Mouse (Mus musculus): Measurements from ENCODE around the gene H2al2a. TPM values are rescaled to one million over a fixed set of nuclear protein-coding genes. Genes with fewer than 3 reads are reported as not detected.
"Not testable (repeated sequence)": the region's sequence is repeated elsewhere in the genome, so short reads cannot be mapped to it uniquely, and the experiment has no call there.

Gene H2al2a
- total RNA-seq, 1 experiment, result not detected

- Histone ChIP-seq H3K4me1 (ENCODE audit: control insufficient read depth in 2 of 2, insufficient read depth in 2 of 2, low read length in 2 of 2, poor library complexity in 1 of 2) (peaks cover 5% of the 10 kb centered on the region in 2 experiments), H3K9me3 (ENCODE audit: control insufficient read depth, insufficient read depth, low read depth, low read length) (peaks cover 9% of the 10 kb centered on the region; the same call in 1 of the 2 replicates), H3K36me3 (ENCODE audit: control insufficient read depth, insufficient read depth, low read length, poor library complexity, severe bottlenecking) (0 out of 2 replicates have a peak, but pooled peaks cover 2% of the 10 kb centered on the region), H3K9ac (ENCODE audit: insufficient read depth, low read depth, low read length, poor library complexity, severe bottlenecking) (no peak overlapping the region), H3K27ac (ENCODE audit: insufficient read depth, low read depth, low read length, poor library complexity, severe bottlenecking) (peak overlapping the region; percentile 84), H3K4me3 (ENCODE audit: insufficient read depth in 1 of 2, low read depth in 1 of 2, low read length in 2 of 2, poor library complexity in 1 of 2, severe bottlenecking in 1 of 2) (no peak overlapping the region)
- in situ Hi-C loops (cut with MboI; ENCODE audit: low sequenced_read_pairs in 2 of 2, unreplicated experiment in 2 of 2), result no loop called here
- DNase-seq (ENCODE audit: low read depth, low spot score), result no peak
- TF ChIP-seq ZC3H11A (IDR thresholded peaks at IDR 0.05; ENCODE audit: borderline replicate concordance, low read depth, low read length), result no peak
- TF ChIP-seq MAFK (IDR thresholded peaks at IDR 0.05; ENCODE audit: insufficient read depth, low read depth, low read length), result no peak
- TF ChIP-seq CHD2 (IDR thresholded peaks at IDR 0.05; ENCODE audit: low read depth, low read length), result no peak
- TF ChIP-seq ZNF384 (IDR thresholded peaks at IDR 0.05; ENCODE audit: low read depth, low read length), result no peak
- no peak for TF ChIP-seq HCFC1 (IDR thresholded peaks at IDR 0.05; ENCODE audit: borderline replicate concordance, insufficient read depth, low read length)
Measured at GRCm38 (mm10) chr2:17978706-17979105, 18.1 kb downstream of the H2al2a start.

DNA sequence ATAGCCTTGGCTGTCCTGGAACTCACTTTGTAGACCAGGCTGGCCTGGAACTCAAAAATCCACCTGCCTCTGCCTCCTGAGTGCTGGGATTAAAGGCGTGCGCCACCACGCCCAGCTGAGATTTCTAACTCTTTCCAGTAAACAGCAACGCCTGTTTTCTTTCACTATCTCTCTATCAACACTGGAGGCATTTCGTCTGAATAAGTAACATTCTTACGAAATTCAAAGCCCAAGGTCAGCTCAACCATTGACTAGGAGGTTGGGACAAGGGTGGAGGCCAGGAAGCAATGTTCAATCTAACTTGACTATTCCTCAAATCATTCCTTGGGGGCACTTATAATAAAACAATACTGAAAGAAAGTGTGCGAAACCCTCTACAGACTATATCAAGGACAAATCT, 18.5 kb downstream of the H2al2a start:
- Histone ChIP-seq H3K9ac (ENCODE audit: insufficient read depth, low read depth, low read length, poor library complexity, severe bottlenecking) (0 out of 2 replicates have a peak overlapping the region, but pooled peaks have one; percentile 36), H3K27ac (ENCODE audit: insufficient read depth, low read depth, low read length, poor library complexity, severe bottlenecking) (peak overlapping the region; percentile 84)
- DNase-seq (ENCODE audit: low read depth, low spot score); H3K4me3 ChIP-seq (ENCODE audit: insufficient read depth in 1 of 2, low read depth in 1 of 2, low read length in 2 of 2, poor library complexity in 1 of 2, severe bottlenecking in 1 of 2); H3K4me1 ChIP-seq (ENCODE audit: control insufficient read depth in 2 of 2, insufficient read depth in 2 of 2, low read length in 2 of 2, poor library complexity in 1 of 2); in situ Hi-C loops (cut with MboI; ENCODE audit: low sequenced_read_pairs in 2 of 2, unreplicated experiment in 2 of 2); H3K36me3 ChIP-seq (ENCODE audit: control insufficient read depth, insufficient read depth, low read length, poor library complexity, severe bottlenecking); H3K9me3 ChIP-seq (ENCODE audit: control insufficient read depth, insufficient read depth, low read depth, low read length): not testable (repeated sequence)

DNA sequence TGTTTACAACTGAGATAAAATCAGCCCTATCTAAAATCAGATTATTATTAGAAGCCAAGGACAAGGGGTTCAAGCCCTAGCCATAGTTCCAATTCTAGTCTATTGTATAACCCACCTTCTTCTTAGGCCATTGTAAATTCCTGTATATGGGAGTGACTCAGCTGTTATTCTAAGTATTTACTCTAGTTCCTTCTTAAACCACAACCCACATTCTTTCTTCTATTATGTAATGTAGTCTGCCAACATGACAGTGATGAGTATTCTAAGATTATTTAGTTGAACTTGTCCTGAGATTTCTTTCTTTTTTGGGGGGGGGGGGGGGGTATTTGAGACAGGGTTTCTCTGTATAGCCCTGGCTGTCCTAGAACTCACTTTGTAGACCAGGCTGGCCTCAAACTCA, 19.1 kb downstream of the H2al2a start:
- Histone ChIP-seq H3K27ac (ENCODE audit: insufficient read depth, low read depth, low read length, poor library complexity, severe bottlenecking) (peak overlapping the region; percentile 84), H3K4me1 (ENCODE audit: control insufficient read depth in 2 of 2, insufficient read depth in 2 of 2, low read length in 2 of 2, poor library complexity in 1 of 2) (peaks cover 9 to 10% of the 10 kb centered on the region in 2 experiments)
- TF ChIP-seq MAFK (IDR thresholded peaks at IDR 0.05; ENCODE audit: insufficient read depth, low read depth, low read length), result peak; percentile 64; the same call in 1 of the 2 replicates
- H3K36me3 ChIP-seq (ENCODE audit: control insufficient read depth, insufficient read depth, low read length, poor library complexity, severe bottlenecking); H3K4me3 ChIP-seq (ENCODE audit: insufficient read depth in 1 of 2, low read depth in 1 of 2, low read length in 2 of 2, poor library complexity in 1 of 2, severe bottlenecking in 1 of 2); H3K9ac ChIP-seq (ENCODE audit: insufficient read depth, low read depth, low read length, poor library complexity, severe bottlenecking); in situ Hi-C loops (cut with MboI; ENCODE audit: low sequenced_read_pairs in 2 of 2, unreplicated experiment in 2 of 2); H3K9me3 ChIP-seq (ENCODE audit: control insufficient read depth, insufficient read depth, low read depth, low read length); DNase-seq (ENCODE audit: low read depth, low spot score): not testable (repeated sequence)

DNA sequence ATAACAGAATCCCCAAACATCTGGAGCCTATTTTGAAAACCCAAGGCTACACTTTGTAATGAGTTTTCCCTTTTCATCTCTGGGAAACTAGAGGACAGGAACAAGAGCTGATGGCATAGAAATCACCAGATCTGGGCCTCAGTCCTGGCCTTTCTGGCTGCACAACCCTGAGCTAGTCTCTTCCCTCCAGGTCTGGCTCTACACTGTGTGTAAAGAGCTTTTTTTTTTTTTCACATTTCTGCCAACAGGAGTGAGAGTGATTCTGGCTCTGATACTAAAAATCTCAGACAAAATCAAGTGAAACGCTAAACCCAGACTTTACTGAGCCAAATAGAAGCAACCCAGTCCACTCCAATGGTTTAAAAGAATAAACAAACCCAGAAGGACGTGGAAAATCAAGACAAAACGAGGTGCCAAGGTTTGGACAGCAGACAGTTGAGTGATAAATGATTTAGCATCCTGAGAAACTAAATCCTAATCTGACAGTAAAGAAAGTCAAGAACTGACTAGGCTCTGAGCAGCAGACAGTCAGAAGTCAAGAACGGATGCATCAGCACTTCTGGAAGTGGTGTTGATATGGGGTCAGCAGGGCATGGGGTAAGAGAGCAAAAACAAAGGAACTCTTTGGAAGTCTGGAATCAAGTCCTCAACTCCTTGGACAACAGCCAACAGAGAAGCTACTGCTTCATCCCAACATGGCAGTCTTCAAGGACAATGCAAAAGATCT, 21.0 kb downstream of the H2al2a start:
- no peaks in the 10 kb centered on the region for H3K9me3 ChIP-seq (ENCODE audit: control insufficient read depth, insufficient read depth, low read depth, low read length)
- H3K36me3 ChIP-seq (ENCODE audit: control insufficient read depth, insufficient read depth, low read length, poor library complexity, severe bottlenecking), result no peaks in the 10 kb centered on the region
- peak overlapping the region; percentile 30; the same call in 1 of the 2 replicates for H3K27ac ChIP-seq (ENCODE audit: insufficient read depth, low read depth, low read length, poor library complexity, severe bottlenecking)
- no peak for DNase-seq (ENCODE audit: low read depth, low spot score)
- in situ Hi-C loops (cut with MboI; ENCODE audit: low sequenced_read_pairs in 2 of 2, unreplicated experiment in 2 of 2), result no loop called here
- H3K4me1 ChIP-seq (ENCODE audit: control insufficient read depth in 2 of 2, insufficient read depth in 2 of 2, low read length in 2 of 2, poor library complexity in 1 of 2), result peaks cover 19 to 22% of the 10 kb centered on the region in 2 experiments
- TF ChIP-seq CHD2 (IDR thresholded peaks at IDR 0.05; ENCODE audit: low read depth, low read length) (no peak), HCFC1 (IDR thresholded peaks at IDR 0.05; ENCODE audit: borderline replicate concordance, insufficient read depth, low read length) (no peak), MAFK (IDR thresholded peaks at IDR 0.05; ENCODE audit: insufficient read depth, low read depth, low read length) (no peak), ZNF384 (IDR thresholded peaks at IDR 0.05; ENCODE audit: low read depth, low read length) (no peak), ZC3H11A (IDR thresholded peaks at IDR 0.05; ENCODE audit: borderline replicate concordance, low read depth, low read length) (no peak)
- H3K4me3 ChIP-seq (ENCODE audit: insufficient read depth in 1 of 2, low read depth in 1 of 2, low read length in 2 of 2, poor library complexity in 1 of 2, severe bottlenecking in 1 of 2), result no peak overlapping the region
- no peak overlapping the region for H3K9ac ChIP-seq (ENCODE audit: insufficient read depth, low read depth, low read length, poor library complexity, severe bottlenecking)

GRCm38 (mm10) chr2:17973868-17974440, 22.8 kb downstream of the H2al2a start:
- Histone ChIP-seq H3K9me3 (ENCODE audit: control insufficient read depth, insufficient read depth, low read depth, low read length) (no peaks in the 10 kb centered on the region), H3K4me3 (ENCODE audit: insufficient read depth in 1 of 2, low read depth in 1 of 2, low read length in 2 of 2, poor library complexity in 1 of 2, severe bottlenecking in 1 of 2) (no peak overlapping the region), H3K27ac (ENCODE audit: insufficient read depth, low read depth, low read length, poor library complexity, severe bottlenecking) (peak overlapping the region; percentile 90; the same call in 1 of the 2 replicates), H3K9ac (ENCODE audit: insufficient read depth, low read depth, low read length, poor library complexity, severe bottlenecking) (no peak overlapping the region; the same call in 1 of the 2 replicates), H3K4me1 (ENCODE audit: control insufficient read depth in 2 of 2, insufficient read depth in 2 of 2, low read length in 2 of 2, poor library complexity in 1 of 2) (peaks cover 19 to 31% of the 10 kb centered on the region in 2 experiments), H3K36me3 (ENCODE audit: control insufficient read depth, insufficient read depth, low read length, poor library complexity, severe bottlenecking) (no peaks in the 10 kb centered on the region)
- TF ChIP-seq HCFC1 (IDR thresholded peaks at IDR 0.05; ENCODE audit: borderline replicate concordance, insufficient read depth, low read length), result no peak
- TF ChIP-seq CHD2 (IDR thresholded peaks at IDR 0.05; ENCODE audit: low read depth, low read length), result no peak
- no peak for DNase-seq (ENCODE audit: low read depth, low spot score)
- in situ Hi-C loops (cut with MboI; ENCODE audit: low sequenced_read_pairs in 2 of 2, unreplicated experiment in 2 of 2), result no loop called here

Measured in ES-E14 (cell line).